Mouse (Mus musculus) lung, adult 10 weeks (tissue): Measurements from ENCODE around the gene Col9a3. TPM values are rescaled to one million over a fixed set of nuclear protein-coding genes. Genes with fewer than 3 reads are reported as not detected.

Experiments used
- polyA plus RNA-seq: library from polyadenylated mRNA; stranded (reverse); fragments of 350-450 nt; fragmentation: Illumina TruSeq; extraction: RNeasy Lipid Tissue Mini Kit (QIAGEN cat#74804); gene quantifications from one replicate; pipeline ENCODE4 v1.2.3, GENCODE M21; 2014; ENCODE audit warnings: low read depth, low replicate concordance; ENCODE audit not compliant: insufficient read depth

Col9a3 gene
- 1.1 TPM for polyA plus RNA-seq

DNA sequence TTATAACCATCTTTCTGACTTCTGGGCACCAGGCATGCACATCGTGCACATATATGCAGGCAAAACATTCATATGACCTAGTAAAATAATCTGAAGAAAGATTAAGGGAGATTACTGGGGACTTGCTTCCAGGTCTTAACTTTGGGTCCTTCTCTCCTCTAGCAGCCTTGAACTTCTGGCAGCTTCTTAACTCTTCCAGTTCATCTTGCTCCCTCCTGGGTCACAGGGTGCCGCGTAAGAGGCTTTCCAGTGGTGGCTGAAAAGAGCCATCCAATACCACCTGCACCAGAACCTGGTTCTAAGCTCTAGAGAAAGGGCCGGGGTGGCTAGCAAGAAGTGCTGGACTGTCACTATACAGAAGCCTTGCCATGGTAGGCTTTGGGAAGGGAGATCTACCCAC, at the start of gene Col9a3:
Col9a3 (plus strand) TSS at position 301 of the 400 bp plus-strand sequence.

DNA sequence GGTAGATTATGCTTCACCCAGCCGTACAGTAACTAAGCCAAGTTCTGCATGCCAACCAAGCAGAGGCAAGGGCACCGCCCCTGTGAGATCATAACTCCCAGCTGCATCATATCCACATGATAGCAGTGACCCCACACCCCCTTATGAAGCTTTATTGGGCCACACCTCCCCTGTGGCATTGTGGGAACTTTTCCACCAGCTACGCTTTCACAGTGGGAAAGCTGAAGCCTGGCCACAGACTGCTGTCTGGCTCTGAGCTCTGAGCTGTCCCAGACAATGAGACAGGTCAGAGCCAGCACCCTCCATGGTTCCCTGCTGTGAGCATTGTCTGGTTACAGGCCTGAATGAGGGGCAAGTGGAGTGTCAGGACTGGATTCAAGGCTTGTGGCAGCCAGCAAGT, 16.6 kb upstream of the Col9a3 start, which contains the start of gene Mrgbp:
Mrgbp (plus strand) TSS at position 303 of the 400 bp plus-strand sequence.

DNA sequence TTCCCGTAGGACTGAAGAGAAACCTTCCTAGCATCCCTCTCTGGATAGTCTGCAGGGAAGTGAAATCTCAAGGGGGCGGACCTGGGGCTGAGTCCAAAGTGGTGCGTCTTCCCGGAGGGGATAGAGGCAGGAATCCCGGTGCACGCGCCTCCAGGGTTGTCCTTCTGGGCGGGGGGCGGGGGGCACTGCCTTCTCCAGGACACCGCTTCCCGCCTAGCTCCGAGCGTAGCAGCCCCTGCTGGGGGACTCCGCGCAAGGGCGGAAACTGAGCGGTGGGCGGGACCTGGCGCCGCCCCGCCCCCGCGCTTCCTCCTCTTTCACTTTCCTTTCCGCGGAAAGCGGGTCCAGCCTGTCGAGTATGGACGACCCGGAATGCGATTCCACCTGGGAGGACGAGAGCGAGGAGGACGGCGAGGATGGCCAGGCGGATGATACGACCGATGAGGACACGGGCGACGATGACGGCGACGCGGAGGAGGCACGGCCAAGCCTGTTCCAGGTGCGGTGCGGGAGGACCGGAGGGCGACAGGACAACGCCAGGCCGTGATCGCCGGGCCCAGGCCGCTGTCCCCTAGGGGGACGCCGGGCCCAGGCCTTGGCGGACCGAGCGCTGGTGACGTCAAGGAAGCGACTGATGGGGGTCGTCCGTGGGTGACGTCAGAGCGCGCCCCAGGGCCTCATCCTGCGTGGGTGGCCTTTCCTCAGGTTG, 8.3 kb upstream of the Col9a3 start, which contains the start of gene Ogfr:
Ogfr (plus strand) TSS at position 123 of the 709 bp plus-strand sequence.

DNA sequence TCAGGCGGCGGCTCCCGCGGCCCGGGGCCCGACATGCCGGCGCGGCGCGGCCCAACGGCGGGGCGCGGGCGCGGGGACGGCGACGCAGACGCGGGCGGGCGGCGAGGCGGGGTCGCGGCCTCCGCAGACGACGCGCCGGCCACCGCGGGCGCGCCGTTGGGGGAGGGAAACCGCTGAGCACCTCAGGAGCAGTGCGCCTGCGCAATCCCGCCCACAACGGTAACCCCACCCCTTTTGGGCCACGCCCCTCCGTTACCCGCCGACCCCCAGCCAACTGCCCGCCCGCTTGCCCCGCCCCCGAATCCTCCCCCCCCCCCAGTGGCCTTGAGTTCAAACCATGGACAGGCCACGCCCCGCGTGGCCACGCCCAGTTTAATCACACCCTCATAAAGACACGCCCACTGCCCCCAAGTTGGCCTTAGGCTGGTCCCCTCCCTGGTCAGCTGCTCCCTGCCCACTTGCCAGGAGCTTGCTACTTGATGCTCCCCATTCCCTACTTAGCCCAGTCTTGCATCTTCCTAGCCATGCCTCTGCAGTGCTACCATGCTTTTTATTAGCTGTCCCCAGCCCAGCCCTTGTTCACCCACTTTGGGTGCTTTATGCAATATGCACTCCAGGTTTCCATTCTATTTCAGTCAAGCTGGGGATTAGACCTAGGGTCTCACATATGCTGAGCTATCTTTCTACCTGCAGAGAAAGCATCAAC, 45.1 kb downstream of the Col9a3 start, which contains the start of gene Tcfl5:
Tcfl5 (minus strand) TSS at position 154 of the 706 bp plus-strand sequence.

Other genes with a start within 250 kb of the Col9a3 start
- 0.85 TPM for gene Slco4a1, start 141.5 kb upstream of the Col9a3 start, polyA plus RNA-seq
- gene Ntsr1, start 97.8 kb upstream of the Col9a3 start, polyA plus RNA-seq, result not detected
- gene Mrgbp, start 16.5 kb upstream of the Col9a3 start, polyA plus RNA-seq, result 13.8 TPM
- 37.8 TPM for gene Ogfr, start 8.5 kb upstream of the Col9a3 start, polyA plus RNA-seq
- gene Tcfl5, start 44.9 kb downstream of the Col9a3 start, polyA plus RNA-seq, result not detected
- gene Dido1, start 112.2 kb downstream of the Col9a3 start, polyA plus RNA-seq, result 6.5 TPM
- gene Gid8, start 112.3 kb downstream of the Col9a3 start, polyA plus RNA-seq, result 32.2 TPM
- gene Slc17a9, start 127.5 kb downstream of the Col9a3 start, polyA plus RNA-seq, result 2.8 TPM
- gene Bhlhe23, start 179.1 kb downstream of the Col9a3 start, polyA plus RNA-seq, result not detected